Mouse (Mus musculus): ENCODE data around the gene Dnajc11.
A peak's percentile ranks its signal among the peaks of the same experiment; 100 is the strongest.

Gene Dnajc11

GRCm38 (mm10) chr4:152009076-152010051 is 75.9 kb downstream of the Dnajc11 start:
- DNase-seq, result peak; percentile 56 to 79

DNA sequence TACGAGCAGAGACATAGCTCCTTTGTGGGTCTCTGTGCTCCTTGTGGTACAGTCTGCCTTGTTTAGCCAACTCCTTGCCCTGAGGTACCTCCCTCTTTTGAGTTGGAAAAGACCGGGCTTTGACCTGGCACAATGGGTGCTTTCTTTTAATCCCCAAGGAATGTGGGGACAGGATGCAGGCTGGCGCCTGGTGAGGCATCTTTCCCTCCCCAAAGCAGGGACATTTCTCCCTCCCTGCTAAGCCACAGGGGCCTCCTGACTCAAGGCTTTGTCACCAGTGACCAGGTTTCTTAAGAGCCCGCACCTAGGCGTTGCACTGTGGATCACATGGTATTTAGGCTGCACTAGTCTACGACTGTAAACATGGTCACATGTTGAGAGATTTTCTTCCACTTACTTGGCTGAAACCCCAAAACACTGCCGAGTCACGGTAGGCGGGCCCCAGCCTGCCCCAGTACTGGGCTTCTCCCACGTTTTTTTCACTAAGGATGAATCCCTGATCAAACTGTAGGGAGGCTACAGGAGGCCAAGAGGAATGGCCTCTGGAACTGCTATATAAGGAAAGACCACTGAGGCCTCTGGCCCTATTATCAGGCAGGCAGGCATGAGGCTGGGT is 76.7 kb downstream of the Dnajc11 start:
- DNase-seq, result peak; percentile 52 to 81

DNA sequence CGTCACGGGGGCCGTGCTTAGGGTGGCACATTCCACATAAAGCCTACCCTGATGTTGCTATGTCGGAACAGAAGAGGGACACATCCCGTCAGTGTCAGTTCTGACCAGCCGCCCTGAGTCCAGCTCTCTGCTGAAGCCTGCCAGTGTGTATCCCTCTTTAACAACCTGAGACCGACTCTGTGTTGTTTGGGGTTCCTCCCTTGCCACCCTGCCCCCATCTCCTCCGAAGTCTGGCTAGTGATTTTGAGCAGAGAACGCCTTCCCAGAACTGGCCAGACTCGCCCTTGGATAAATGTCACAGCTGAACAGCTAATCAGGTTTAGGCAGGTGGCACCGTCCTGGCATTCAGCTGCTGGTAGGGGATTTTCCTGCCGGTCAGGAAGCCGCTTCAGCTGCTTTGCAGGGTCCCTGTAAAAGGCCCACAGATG is 77.2 kb downstream of the Dnajc11 start:
- DNase-seq, result peak; percentile 15 to 54

- no peak for DNase-seq
Measured at GRCm38 (mm10) chr4:152011171-152011760, 77.8 kb downstream of the Dnajc11 start.

- DNase-seq, result no peak
Measured at GRCm38 (mm10) chr4:152012109-152012508, 78.6 kb downstream of the Dnajc11 start.

DNA sequence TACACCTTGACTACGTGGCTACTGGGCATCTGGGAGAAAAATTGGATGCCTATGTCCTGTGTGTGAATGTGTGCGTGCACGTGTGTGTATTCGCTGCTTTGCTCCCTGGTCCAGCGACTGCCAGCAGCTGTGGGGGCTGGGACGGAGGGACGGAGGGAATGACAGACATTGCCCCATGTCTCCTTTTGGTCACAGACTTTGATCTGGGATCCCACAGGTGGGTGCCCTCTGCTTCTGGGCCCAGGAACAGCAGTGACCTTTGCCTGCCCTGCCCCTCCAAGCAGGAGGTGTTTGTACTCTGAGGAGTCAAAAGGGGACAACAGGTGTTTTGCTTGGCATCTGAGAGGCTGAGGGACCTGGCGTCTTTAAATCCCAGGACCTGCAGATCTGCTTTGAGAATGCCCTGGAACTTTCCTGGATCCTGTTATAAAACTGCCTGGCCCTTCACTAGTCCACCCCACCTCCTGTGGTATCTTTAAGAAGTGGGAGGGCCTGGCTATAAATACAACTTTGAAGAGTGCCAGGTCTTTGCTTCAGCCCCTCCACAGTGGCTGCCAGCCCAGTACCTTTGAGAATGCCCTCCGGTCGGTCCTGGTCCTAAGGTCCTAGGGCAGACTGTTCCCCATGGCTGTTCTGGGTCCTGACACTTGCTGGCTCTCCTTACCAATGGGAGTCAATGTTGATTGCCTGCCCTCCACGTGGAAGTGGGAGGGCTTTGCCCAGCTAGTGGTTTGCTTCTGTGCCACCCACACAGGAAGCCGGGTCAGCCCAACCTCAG is 79.7 kb downstream of the Dnajc11 start:
- peak; percentile 70 to 88 for DNase-seq

DNA sequence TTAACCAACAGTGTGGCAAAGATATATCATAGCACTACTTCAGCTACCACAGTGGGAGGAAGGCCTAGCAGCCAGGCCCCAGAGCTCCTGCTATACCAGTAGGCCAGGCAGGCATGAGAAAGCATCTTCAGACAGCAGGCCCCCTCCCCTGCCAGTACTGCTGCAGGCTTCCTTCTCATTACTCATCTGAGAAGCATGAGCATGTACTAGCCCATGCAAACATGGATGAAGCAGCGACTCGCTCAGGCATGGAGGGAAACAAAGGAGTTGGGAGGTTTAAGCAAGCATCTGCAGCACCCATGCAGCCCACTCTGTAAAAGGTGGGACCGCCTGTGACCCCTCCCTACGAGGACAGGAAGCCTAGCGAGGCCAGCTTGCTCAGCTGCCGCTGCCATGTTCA is 85.6 kb downstream of the Dnajc11 start:
- DNase-seq, result no peak

GRCm38 (mm10) chr4:152020024-152020423 is 86.5 kb downstream of the Dnajc11 start:
- DNase-seq, result no peak

DNA sequence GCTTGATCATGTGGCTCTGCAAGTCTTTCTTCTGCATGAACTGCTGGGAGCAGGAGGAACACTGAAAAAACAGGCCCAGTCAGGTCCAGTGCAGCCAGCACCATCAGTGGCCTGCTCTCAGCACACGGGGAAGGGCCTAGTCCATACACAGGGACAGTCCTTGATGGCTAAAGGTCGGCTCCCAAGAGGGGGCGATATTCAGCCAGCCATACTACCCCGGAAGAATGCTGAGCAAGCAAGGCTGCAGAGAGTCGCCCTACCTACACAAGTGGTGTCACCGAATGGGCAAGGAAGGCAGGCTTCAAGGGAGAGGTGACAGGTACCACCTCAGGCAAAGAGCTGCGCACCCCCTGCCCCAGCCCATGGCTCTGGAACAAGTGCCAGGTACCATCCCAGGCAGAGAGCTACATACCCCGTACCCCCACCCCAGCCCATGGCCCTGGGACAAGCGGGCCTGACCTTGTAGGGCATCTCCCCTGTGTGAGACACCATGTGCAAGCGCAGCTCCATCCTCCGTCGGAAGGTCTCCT is 88.1 kb downstream of the Dnajc11 start:
- DNase-seq, result peak in 1 of 2 experiments; percentile 21

DNA sequence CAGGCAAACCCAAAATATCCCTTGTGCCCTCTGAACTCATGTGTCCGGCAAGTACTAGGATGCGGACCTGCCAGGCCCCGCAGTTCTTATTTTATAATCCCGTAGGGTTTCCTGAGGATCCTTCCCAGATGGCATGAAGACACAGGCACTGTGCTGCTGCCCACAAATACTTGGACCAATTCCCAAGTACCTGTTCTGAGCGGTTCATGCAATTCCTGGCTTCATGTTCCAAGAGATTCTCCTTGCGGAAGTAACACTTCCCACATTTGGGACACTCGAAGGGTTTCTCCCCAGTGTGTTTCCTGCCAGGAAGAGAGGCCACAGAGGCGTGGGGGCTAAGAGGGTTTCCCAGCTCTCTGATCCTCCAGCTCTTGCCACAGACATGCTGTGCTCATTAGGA is 89.0 kb downstream of the Dnajc11 start:
- DNase-seq, result no peak

GRCm38 (mm10) chr4:152024525-152024924 is 91.0 kb downstream of the Dnajc11 start:
- DNase-seq, result no peak

DNA sequence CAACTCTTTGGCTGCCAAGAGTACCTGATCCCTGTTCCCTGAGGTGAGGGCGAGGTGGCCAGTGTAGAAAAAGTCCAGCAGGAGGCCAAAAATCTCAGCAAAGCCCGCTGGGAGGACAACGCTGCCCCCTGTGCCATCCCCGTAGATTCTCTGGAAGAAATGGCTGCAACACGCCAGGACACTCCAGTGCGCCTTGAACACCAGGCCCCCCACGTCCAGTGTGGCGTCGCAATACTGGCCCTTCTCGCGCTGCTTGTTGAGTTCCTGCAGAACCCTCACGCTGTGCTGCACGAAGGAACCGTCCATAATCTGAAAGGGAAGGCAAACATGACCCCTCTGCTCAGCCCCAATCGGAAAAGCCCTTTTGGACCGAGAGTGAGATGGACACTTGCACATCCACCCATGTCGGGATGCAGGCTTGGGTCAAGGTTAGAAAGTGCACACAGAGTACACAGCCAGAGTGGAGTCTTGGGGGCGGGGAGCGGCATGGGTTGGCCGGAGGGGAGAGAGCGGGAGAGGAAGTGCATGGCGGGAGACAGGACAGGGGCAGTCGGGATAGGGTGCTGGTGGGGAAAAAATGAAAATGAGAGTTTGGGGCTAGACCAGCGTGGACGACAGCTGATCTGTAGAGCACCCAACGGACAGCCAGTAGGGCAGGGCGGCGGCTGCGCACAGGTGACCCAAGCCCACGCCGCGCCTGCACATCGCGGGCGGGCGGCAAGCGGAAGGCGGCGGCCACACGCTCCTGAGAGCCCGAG is 93.4 kb downstream of the Dnajc11 start:
- DNase-seq, result peak; percentile 46 to 81

DNA sequence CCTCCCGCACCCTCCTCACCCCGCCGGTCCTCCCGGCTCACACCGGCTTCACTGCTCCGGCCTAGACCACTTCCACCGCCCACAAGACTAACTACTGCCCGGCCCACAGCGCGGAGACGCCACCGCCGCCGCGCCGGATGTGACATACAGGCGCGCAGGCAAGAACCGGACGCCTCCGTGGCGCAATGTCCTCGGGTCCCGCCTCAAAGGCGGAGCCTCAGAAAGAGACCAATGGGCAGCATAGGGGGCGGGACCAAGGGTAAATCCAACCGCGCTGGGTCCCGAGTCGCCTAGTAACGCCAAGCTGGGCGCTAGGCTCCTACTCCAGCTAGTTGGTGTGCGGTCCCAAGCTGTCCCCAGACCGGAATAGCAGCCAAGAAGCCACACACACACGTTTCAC is 94.0 kb downstream of the Dnajc11 start, which contains the start of gene Zbtb48:
Zbtb48 (minus strand) TSS at position 148 of the 400 bp plus-strand sequence.
- peak; percentile 98 to 99 for DNase-seq

GRCm38 (mm10) chr4:152028456-152028855 is 95.0 kb downstream of the Dnajc11 start:
- DNase-seq, result no peak

DNA sequence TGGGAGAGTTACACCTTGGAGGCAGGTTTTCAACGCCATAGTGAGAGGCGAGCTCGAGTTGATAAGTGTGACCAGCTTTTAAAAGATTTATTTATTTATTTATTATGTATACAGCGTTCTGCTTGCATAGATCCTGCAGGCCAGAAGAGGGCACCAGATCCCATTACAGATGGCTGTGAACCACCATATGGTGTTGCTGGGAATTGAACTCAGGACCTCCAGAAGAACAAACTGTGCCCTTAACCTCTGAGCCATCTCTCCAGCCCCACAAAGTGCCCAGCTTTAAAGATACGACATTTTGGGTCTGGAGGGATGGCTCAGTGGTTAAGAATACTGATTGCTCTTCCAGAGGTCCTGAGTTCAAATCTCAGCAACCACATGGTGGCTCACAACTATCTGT is 95.6 kb downstream of the Dnajc11 start:
- DNase-seq, result peak in 1 of 2 experiments; percentile 29

GRCm38 (mm10) chr4:152029997-152030396 is 96.5 kb downstream of the Dnajc11 start:
- DNase-seq, result no peak

All from kidney, postnatal 25 days (tissue).